Mouse (Mus musculus) erythroblast, adult 5-6 weeks (primary cell): ENCODE measurements around the gene Brd3. TPM values are rescaled to one million over a fixed set of nuclear protein-coding genes. Genes with fewer than 3 reads are reported as not detected.

Experiments
- ATAC-seq: replicated peaks from 2 replicates; pipeline ENCODE4 v1.8.0; 2016; ENCODE audit warnings: moderate number of reproducible peaks, mild to moderate bottlenecking, moderate TSS enrichment, inconsistent platforms; ENCODE audit not compliant: poor library complexity, low FRiP score, severe bottlenecking
- total RNA-seq, 2 experiments: library from RNA; stranded (forward) in 1 of 2; stranded (reverse) in 1 of 2; fragments of 150-400 nt in 1 of 2; fragments of 200-764, 138-1000 nt in 1 of 2; gene quantifications; 2 replicates each; pipeline versions ENCODE4 v1.2.3 to v1.2.4; 2015 to 2017; ENCODE audit warnings: low replicate concordance in 2 of 2

Gene Brd3
- total RNA-seq, 2 experiments from 2014 or later = 14.1 to 22.9 TPM

- no peak for ATAC-seq
Measured at GRCm38 (mm10) chr2:27473911-27474310, 33.6 kb downstream of the Brd3 start.

GRCm38 (mm10) chr2:27473061-27473765 is 34.2 kb downstream of the Brd3 start:
- ATAC-seq = no peak

- ATAC-seq = no peak
Measured at GRCm38 (mm10) chr2:27471170-27471584, 36.3 kb downstream of the Brd3 start.

GRCm38 (mm10) chr2:27470535-27470934 is 36.9 kb downstream of the Brd3 start:
- peak; percentile 40; the same call in 1 of the 2 replicates for ATAC-seq

GRCm38 (mm10) chr2:27469991-27470355 is 37.5 kb downstream of the Brd3 start:
- ATAC-seq = no peak

- ATAC-seq = no peak
Measured at GRCm38 (mm10) chr2:27469292-27469990, 38.0 kb downstream of the Brd3 start.

GRCm38 (mm10) chr2:27462901-27463300 is 44.6 kb downstream of the Brd3 start:
- ATAC-seq = no peak

GRCm38 (mm10) chr2:27461881-27462660 is 45.4 kb downstream of the Brd3 start:
- no peak for ATAC-seq

- ATAC-seq = no peak
Measured at GRCm38 (mm10) chr2:27460651-27461050, 46.8 kb downstream of the Brd3 start.

GRCm38 (mm10) chr2:27460163-27460562 is 47.3 kb downstream of the Brd3 start:
- ATAC-seq = no peak

- ATAC-seq = no peak
Measured at GRCm38 (mm10) chr2:27459735-27460134, 47.7 kb downstream of the Brd3 start.

- ATAC-seq = no peak
Measured at GRCm38 (mm10) chr2:27450226-27450625, 57.2 kb downstream of the Brd3 start.

- ATAC-seq = no peak
Measured at GRCm38 (mm10) chr2:27447782-27448181, 59.7 kb downstream of the Brd3 start.

GRCm38 (mm10) chr2:27446812-27447211 is 60.6 kb downstream of the Brd3 start:
- no peak for ATAC-seq

- no peak for ATAC-seq
Measured at GRCm38 (mm10) chr2:27445910-27446309, 61.6 kb downstream of the Brd3 start.

GRCm38 (mm10) chr2:27443450-27443708 is 64.1 kb downstream of the Brd3 start:
- ATAC-seq = no peak

GRCm38 (mm10) chr2:27442708-27443449 is 64.6 kb downstream of the Brd3 start:
- ATAC-seq = 0 out of 2 replicates have a peak, but pooled peaks have one; percentile 24

GRCm38 (mm10) chr2:27441767-27442707 is 65.4 kb downstream of the Brd3 start, which contains the start of gene Brd3os:
TSS of gene Brd3os (plus strand) at chr2:27442324.
- ATAC-seq = peak; percentile 92

GRCm38 (mm10) chr2:27438281-27438680 is 69.2 kb downstream of the Brd3 start:
- ATAC-seq = 0 out of 2 replicates have a peak, but pooled peaks have one; percentile 41
